Mouse (Mus musculus) gastrocnemius, postnatal 4 days (tissue): ENCODE results near the gene Ccnq. TPM values are rescaled to one million over a fixed set of nuclear protein-coding genes. Genes with fewer than 3 reads are reported as not detected.
"Not testable (repeated sequence)": the region's sequence is repeated elsewhere in the genome, so short reads cannot be mapped to it uniquely, and the experiment has no call there.

Experiments
- DNase-seq, 2 experiments: peaks; one replicate each; pipeline ENCODE4 v3.0.0; 2021 to 2022; ENCODE audit warnings: low spot score in 2 of 2, mixed read lengths in 2 of 2
- total RNA-seq, 2 experiments: library from RNA; stranded (reverse); gene quantifications; 2 replicates each; pipeline ENCODE4 v1.2.3; 2021

Ccnq gene
- total RNA-seq, 2 experiments from 2014 or later, result 17.2 to 17.7 TPM

GRCm38 (mm10) chr11:78764304-78764703 is 12.8 kb upstream of the Ccnq start:
- DNase-seq, result no peak

- DNase-seq, result no peak
Observed at GRCm38 (mm10) chr11:78762201-78762600, 10.7 kb upstream of the Ccnq start.

GRCm38 (mm10) chr11:78761086-78761485 is 9.6 kb upstream of the Ccnq start:
- DNase-seq, result no peak

GRCm38 (mm10) chr11:78755299-78755698 is 3.8 kb upstream of the Ccnq start:
- no peak for DNase-seq

GRCm38 (mm10) chr11:78754177-78754576 is 2.6 kb upstream of the Ccnq start:
- not testable (repeated sequence) for DNase-seq

- no peak for DNase-seq
Observed at GRCm38 (mm10) chr11:78753183-78753582, 1.7 kb upstream of the Ccnq start.

GRCm38 (mm10) chr11:78751843-78752203 is 294 bp upstream of the Ccnq start:
- no peak for DNase-seq

- DNase-seq, result no peak
Observed at GRCm38 (mm10) chr11:78746264-78746663, 5.3 kb downstream of the Ccnq start.

GRCm38 (mm10) chr11:78745475-78745874 is 6.1 kb downstream of the Ccnq start:
- DNase-seq, result no peak

GRCm38 (mm10) chr11:78742461-78742860 is 9.1 kb downstream of the Ccnq start:
- no peak for DNase-seq

- no peak for DNase-seq
Observed at GRCm38 (mm10) chr11:78741958-78742357, 9.6 kb downstream of the Ccnq start.

GRCm38 (mm10) chr11:78739361-78739760 is 12.2 kb downstream of the Ccnq start:
- DNase-seq, result no peak

GRCm38 (mm10) chr11:78736877-78737408 is 14.6 kb downstream of the Ccnq start:
- DNase-seq, result no peak

GRCm38 (mm10) chr11:78735168-78735567 is 16.4 kb downstream of the Ccnq start:
- no peak for DNase-seq

GRCm38 (mm10) chr11:78732619-78733018 is 18.9 kb downstream of the Ccnq start:
- DNase-seq, result no peak

GRCm38 (mm10) chr11:78730902-78731301 is 20.6 kb downstream of the Ccnq start:
- DNase-seq, result no peak

- no peak for DNase-seq
Observed at GRCm38 (mm10) chr11:78728041-78728440, 23.5 kb downstream of the Ccnq start.

- no peak for DNase-seq
Observed at GRCm38 (mm10) chr11:78726366-78726765, 25.2 kb downstream of the Ccnq start.

GRCm38 (mm10) chr11:78724792-78725191 is 26.7 kb downstream of the Ccnq start:
- DNase-seq, result no peak

GRCm38 (mm10) chr11:78721419-78721818 is 30.1 kb downstream of the Ccnq start:
- no peak for DNase-seq

GRCm38 (mm10) chr11:78717655-78718054 is 33.9 kb downstream of the Ccnq start:
- DNase-seq, result no peak

GRCm38 (mm10) chr11:78708642-78709041 is 42.9 kb downstream of the Ccnq start:
- no peak for DNase-seq

- no peak for DNase-seq
Observed at GRCm38 (mm10) chr11:78706026-78706425, 45.5 kb downstream of the Ccnq start.

- no peak for DNase-seq
Observed at GRCm38 (mm10) chr11:78703085-78703484, 48.4 kb downstream of the Ccnq start.
